Mouse (Mus musculus) olfactory bulb, adult 2 months (tissue): ENCODE measurements around the gene Ccer2.

Experiments
- CTCF ChIP-seq: fragments of 200-500 bp; IDR thresholded peaks from 2 replicates; pipeline ENCODE4 v1.5.1; 2012; ENCODE audit warnings: low read depth, mild to moderate bottlenecking, low read length, moderate library complexity; ENCODE audit not compliant: insufficient read depth
- POLR2A ChIP-seq: fragments of 200-500 bp; IDR thresholded peaks from 2 replicates; pipeline ENCODE4 v1.6.1; 2012; ENCODE audit warnings: mild to moderate bottlenecking, low read depth, low read length, moderate library complexity; ENCODE audit not compliant: insufficient read depth

GRCm38 (mm10) chr7:28802846-28803588, 47.0 kb downstream of the Ccer2 start:
- TF ChIP-seq POLR2A: no peak
- TF ChIP-seq CTCF: no peak
